Mouse (Mus musculus) liver, embryonic 14.5 days (tissue): Measurements from ENCODE around the gene Lmx1a. TPM values are rescaled to one million over a fixed set of nuclear protein-coding genes. Genes with fewer than 3 reads are reported as not detected.

Experiments used
- ATAC-seq: fragments of 200-750 bp; cut with Nextera tagmentation; 2 replicates; pipeline ENCODE4 v1.8.0; 2017; ENCODE audit warnings: moderate number of reproducible peaks, mild to moderate bottlenecking, moderate library complexity; ENCODE audit not compliant: insufficient read depth
- DNase-seq, 3 experiments: peaks; one replicate each; pipeline ENCODE4 v3.0.0-alpha.2; 2012 to 2013; ENCODE audit warnings: low read depth in 3 of 3, low spot score in 3 of 3
- H3K27ac ChIP-seq: fragments of 300-500 bp; sonication (generic); 2 replicates; pipeline ENCODE4 v1.5.1; 2014; ENCODE audit warnings: moderate library complexity, mild to moderate bottlenecking, control low read depth, inconsistent platforms
- H3K27me3 ChIP-seq: fragments of 300-500 bp; sonication (generic); 2 replicates; pipeline ENCODE4 v1.6.1; 2014; ENCODE audit warnings: mild to moderate bottlenecking, low read length, moderate library complexity; ENCODE audit not compliant: control insufficient read depth, insufficient read depth
- H3K36me3 ChIP-seq: fragments of 300-500 bp; sonication (generic); replicated peaks from 2 replicates; pipeline ENCODE4 v1.6.1; 2014; ENCODE audit warnings: low read depth; ENCODE audit not compliant: control insufficient read depth, insufficient read depth
- H3K4me1 ChIP-seq, 2 experiments: fragments of 200-500 bp in 1 of 2; fragments of 300-500 bp in 1 of 2; sonication (generic) in 1 of 2; replicated peaks; 2 replicates each; pipeline ENCODE4 v1.6.1; 2012 to 2014; ENCODE audit warnings: antibody characterized with exemption in 1 of 2, inconsistent platforms in 1 of 2, low read length in 1 of 2; ENCODE audit not compliant: control insufficient read depth in 2 of 2, insufficient read depth in 2 of 2
- H3K4me2 ChIP-seq: fragments of 300-500 bp; sonication (generic); 2 replicates; pipeline ENCODE4 v1.6.1; 2014; ENCODE audit warnings: low read depth, mild to moderate bottlenecking, control low read depth, moderate library complexity
- H3K4me3 ChIP-seq, 2 experiments: fragments of 200-500 bp in 1 of 2; fragments of 300-500 bp in 1 of 2; sonication (generic) in 1 of 2; 2 replicates each; pipeline ENCODE4 v1.5.1; 2012 to 2014; ENCODE audit warnings: low read depth in 2 of 2, low read length in 2 of 2, mild to moderate bottlenecking in 2 of 2, control low read depth in 1 of 2, inconsistent platforms in 1 of 2, moderate library complexity in 1 of 2; ENCODE audit not compliant: insufficient read depth in 1 of 2
- H3K9ac ChIP-seq: fragments of 300-500 bp; sonication (generic); replicated peaks from 2 replicates; pipeline ENCODE4 v1.6.1; 2014; ENCODE audit warnings: mild to moderate bottlenecking, control low read depth, moderate library complexity
- H3K9me3 ChIP-seq: fragments of 300-500 bp; sonication (generic); 2 replicates; pipeline ENCODE4 v1.6.1; 2016; ENCODE audit warnings: low read length, mixed read lengths; ENCODE audit not compliant: control insufficient read depth
- CTCF ChIP-seq: IDR thresholded peaks from 2 replicates; pipeline ENCODE4 v1.5.1; 2016; ENCODE audit warnings: antibody characterized with exemption, low read depth, control low read depth
- EP300 ChIP-seq: IDR thresholded peaks from 2 replicates; pipeline ENCODE4 v1.6.1; 2016; ENCODE audit warnings: antibody characterized with exemption, low read depth
- WGBS: fragments of 180-500 bp; shearing (Covaris S2); extraction: QIAGEN DNeasy Blood & Tissue Kit; methylation state at CpG from one replicate; pipeline ENCODE4 v1.1.7; 2014; ENCODE audit not compliant: insufficient replicate concordance; 5-methylcytosine and 5-hydroxymethylcytosine counted together
- polyA plus RNA-seq, 2 experiments: library from polyadenylated mRNA; depleted of rRNA in 1 of 2; stranded (reverse) in 1 of 2; unstranded in 1 of 2; fragments of >200 nt; fragmentation: Nextera tagmentation in 1 of 2; extraction: Ambion mirVana in 1 of 2; gene quantifications; 2 replicates each; pipeline versions ENCODE4 v1.2.1 to v1.2.3; 2012 to 2014

Gene Lmx1a
- polyA plus RNA-seq, 2 experiments = 0.06 to 0.08 TPM

GRCm38 (mm10) chr1:167888120-167888519 is 199.1 kb downstream of the Lmx1a start:
- H3K4me1 ChIP-seq = no peaks in the 10 kb centered on the region
- WGBS = 53% methylated on average over 5 of the region's 5 CpGs
- H3K27me3 ChIP-seq = no peaks in the 10 kb centered on the region
- H3K9me3 ChIP-seq = no peaks in the 10 kb centered on the region
- TF ChIP-seq EP300 = no peak
- no peak for TF ChIP-seq CTCF
- H3K27ac ChIP-seq = no peak overlapping the region
- no peak overlapping the region for H3K4me2 ChIP-seq
- no peak overlapping the region for H3K4me3 ChIP-seq
- DNase-seq = no peak
- no peaks in the 10 kb centered on the region for H3K36me3 ChIP-seq
- ATAC-seq = no peak
- no peak overlapping the region for H3K9ac ChIP-seq

- H3K27ac ChIP-seq = no peak overlapping the region
- 15% methylated on average over 9 of the region's 9 CpGs for WGBS
- no peaks in the 10 kb centered on the region for H3K4me1 ChIP-seq
- ATAC-seq = no peak
- H3K27me3 ChIP-seq = no peaks in the 10 kb centered on the region
- H3K9ac ChIP-seq = no peak overlapping the region
- H3K4me3 ChIP-seq = no peak overlapping the region; a peak in 1 of 4 replicates
- no peaks in the 10 kb centered on the region for H3K36me3 ChIP-seq
- no peaks in the 10 kb centered on the region for H3K9me3 ChIP-seq
- no peak overlapping the region for H3K4me2 ChIP-seq
- no peak for DNase-seq
- TF ChIP-seq CTCF (0 out of 2 replicates have a peak, but pooled peaks have one; percentile 4), EP300 (no peak)
Measured at GRCm38 (mm10) chr1:167888816-167889215, 199.8 kb downstream of the Lmx1a start.

- no peak for ATAC-seq
Measured at GRCm38 (mm10) chr1:167896234-167896633, 207.2 kb downstream of the Lmx1a start.

More at GRCm38 (mm10) chr1:167896234-167896633, 207.2 kb downstream of the Lmx1a start:
- H3K4me3 ChIP-seq = no peak overlapping the region
- WGBS = 33% methylated on average over 7 of the region's 7 CpGs
- DNase-seq = no peak
- no peaks in the 10 kb centered on the region for H3K36me3 ChIP-seq
- H3K4me2 ChIP-seq = no peak overlapping the region
- H3K27ac ChIP-seq = no peak overlapping the region
- H3K4me1 ChIP-seq = no peaks in the 10 kb centered on the region
- TF ChIP-seq EP300 (no peak), CTCF (peak; percentile 62)
- H3K9me3 ChIP-seq = no peaks in the 10 kb centered on the region
- no peak overlapping the region for H3K9ac ChIP-seq
- H3K27me3 ChIP-seq = no peaks in the 10 kb centered on the region

Other genes starting within 250 kb of the Lmx1a start
- 0.02 TPM in 1 of 2 replicates, not detected in the other for gene Lrrc52, start 222.5 kb upstream of the Lmx1a start, polyA plus RNA-seq (2012; rRNA removed)
- gene Lrrc52, start 222.5 kb upstream of the Lmx1a start, polyA plus RNA-seq (2014; fragmentation: Nextera tagmentation; extraction: Ambion mirVana) = 0.16 TPM in 1 of 2 replicates, not detected in the other
- 0.03 and 0.05 TPM in 2 replicates for gene Rxrg, start 90.9 kb upstream of the Lmx1a start, polyA plus RNA-seq (2012; rRNA removed)
- not detected in 2 replicates for gene Rxrg, start 90.9 kb upstream of the Lmx1a start, polyA plus RNA-seq (2014; fragmentation: Nextera tagmentation; extraction: Ambion mirVana)